8 mouse cellular contexts compared by ENCODE assay signal in the genomic region with DNA sequence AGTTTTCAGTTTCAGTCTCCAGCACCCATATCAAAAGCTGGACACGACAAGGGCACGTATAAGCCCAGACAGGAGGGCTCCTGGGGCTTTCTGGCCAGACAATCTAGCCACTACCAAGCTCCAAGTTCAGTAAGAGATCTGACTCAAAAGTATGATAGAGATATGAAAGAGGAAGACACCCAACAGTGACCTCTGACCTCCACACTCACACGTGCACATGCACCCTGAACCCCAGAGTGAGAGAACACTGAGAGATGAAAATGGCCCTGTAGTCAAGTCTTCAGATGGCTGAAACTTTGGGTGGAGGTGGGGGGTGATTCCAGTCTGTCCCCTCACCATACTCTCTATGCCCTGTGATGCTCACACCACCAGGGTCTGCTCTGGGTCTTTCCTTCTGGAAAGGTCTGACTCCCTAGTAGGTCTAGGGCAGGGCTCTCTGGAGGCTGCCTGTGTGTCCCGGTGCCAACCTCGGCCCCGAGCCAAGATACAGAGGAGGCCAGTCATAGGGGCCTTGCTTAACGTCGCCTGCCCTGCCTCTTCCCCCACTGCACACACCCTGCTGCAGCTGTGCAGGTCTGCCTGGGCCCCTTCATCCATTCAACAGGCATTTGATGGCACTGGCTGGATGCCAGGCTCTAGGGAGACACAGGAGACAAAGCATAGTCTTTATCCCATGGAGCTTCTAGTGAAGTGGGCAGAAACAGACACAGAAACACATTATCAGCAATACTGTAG. TPM values are rescaled to one million over a fixed set of nuclear protein-coding genes. Genes with fewer than 3 reads are reported as not detected.
DNase-seq lines count a peak whose midpoint lies in the region; ATAC-seq and TF ChIP-seq lines count a peak whose summit lies in the region.

No protein-coding gene starts in this region.

- no peak for ATAC-seq in midbrain, embryonic 11.5 days (ENCODE audit: low FRiP score)
- ATAC-seq in granulocyte monocyte progenitor cell, adult 5-6 weeks (replicated peaks; ENCODE audit: poor library complexity, severe bottlenecking), result peak; percentile 60
- ATAC-seq in intestine, embryonic 15.5 days, result peak; percentile 82
- ATAC-seq in liver, embryonic 12.5 days, result peak; percentile 53

- H3K27ac ChIP-seq in midbrain, embryonic 10.5 days (replicated peaks), result peak overlapping the region; percentile 57; the same call in 1 of the 2 replicates
- no peak overlapping the region for H3K27ac ChIP-seq in midbrain, embryonic 11.5 days (ENCODE audit: low read depth, low read length)
- peak overlapping the region; percentile 67 for H3K27ac ChIP-seq in intestine, embryonic 15.5 days
- peak overlapping the region; percentile 94 for H3K27ac ChIP-seq in liver, embryonic 12.5 days

- peaks cover 17% of the 10 kb centered on the region for H3K36me3 ChIP-seq in midbrain, embryonic 10.5 days
- no peaks in the 10 kb centered on the region for H3K36me3 ChIP-seq in midbrain, embryonic 11.5 days (ENCODE audit: control insufficient read depth, insufficient read depth, low read length)
- no peaks in the 10 kb centered on the region for H3K36me3 ChIP-seq in intestine, embryonic 15.5 days
- H3K36me3 ChIP-seq in liver, embryonic 12.5 days, result peaks cover 29% of the 10 kb centered on the region
- peaks cover 2% of the 10 kb centered on the region for H3K36me3 ChIP-seq in myocyte (ENCODE audit: control insufficient read depth, insufficient read depth)

- no peaks in the 10 kb centered on the region for H3K9me3 ChIP-seq in midbrain, embryonic 10.5 days (replicated peaks)
- no peaks in the 10 kb centered on the region for H3K9me3 ChIP-seq in midbrain, embryonic 11.5 days (ENCODE audit: control insufficient read depth, low read length)
- no peaks in the 10 kb centered on the region for H3K9me3 ChIP-seq in intestine, embryonic 15.5 days
- H3K9me3 ChIP-seq in liver, embryonic 12.5 days (replicated peaks), result no peaks in the 10 kb centered on the region

- WGBS in midbrain, embryonic 10.5 days, result 89% methylated on average over 8 of the region's 8 CpGs
- WGBS in midbrain, embryonic 11.5 days, result 80% methylated on average over 8 of the region's 8 CpGs
- 40% methylated on average over 8 of the region's 8 CpGs for WGBS in intestine, embryonic 15.5 days
- WGBS in liver, embryonic 12.5 days (ENCODE audit: insufficient replicate concordance), result 30% methylated on average over 8 of the region's 8 CpGs

- no peaks in the 10 kb centered on the region for H3K27me3 ChIP-seq in midbrain, embryonic 10.5 days (ENCODE audit: low read depth, poor library complexity, severe bottlenecking)
- no peaks in the 10 kb centered on the region for H3K27me3 ChIP-seq in midbrain, embryonic 11.5 days (ENCODE audit: control insufficient read depth, insufficient read depth, low read length)
- H3K27me3 ChIP-seq in intestine, embryonic 15.5 days (replicated peaks), result no peaks in the 10 kb centered on the region
- H3K27me3 ChIP-seq in liver, embryonic 12.5 days (replicated peaks), result no peaks in the 10 kb centered on the region
- H3K27me3 ChIP-seq in myocyte (ENCODE audit: control insufficient read depth, insufficient read depth, insufficient read length), result no peaks in the 10 kb centered on the region

- no peak for DNase-seq in midbrain, embryonic 10.5 days (ENCODE audit: low spot score)
- DNase-seq in midbrain, embryonic 11.5 days (ENCODE audit: low spot score, missing footprints), result no peak
- peak; percentile 54 to 67 for DNase-seq in cerebellum, postnatal 14 days
- no peak for DNase-seq in thymus, postnatal 0 days (ENCODE audit: low spot score)

- peaks cover 55% of the 10 kb centered on the region for H3K4me1 ChIP-seq in midbrain, embryonic 10.5 days
- peaks cover 23% of the 10 kb centered on the region for H3K4me1 ChIP-seq in midbrain, embryonic 11.5 days (ENCODE audit: control insufficient read depth, insufficient read depth, low read length)
- peaks cover 72% of the 10 kb centered on the region for H3K4me1 ChIP-seq in intestine, embryonic 15.5 days (replicated peaks)
- peaks cover 91% of the 10 kb centered on the region for H3K4me1 ChIP-seq in liver, embryonic 12.5 days

- H3K79me2 ChIP-seq in myocyte (ENCODE audit: control insufficient read depth, insufficient read depth), result peaks cover 96% of the 10 kb centered on the region

- TF ChIP-seq POLR2A in myocyte (IDR thresholded peaks at IDR 0.05; ENCODE audit: insufficient read length, low read depth), result no peak

- no peak overlapping the region for H3K4me2 ChIP-seq in midbrain, embryonic 11.5 days
- peak overlapping the region; percentile 36 for H3K4me2 ChIP-seq in intestine, embryonic 15.5 days (replicated peaks)
- peak overlapping the region; percentile 45 for H3K4me2 ChIP-seq in liver, embryonic 12.5 days
- H3K4me2 ChIP-seq in myocyte (ENCODE audit: low read depth), result peak overlapping the region; percentile 51

- H3K4me3 ChIP-seq in midbrain, embryonic 10.5 days, result no peak overlapping the region
- H3K4me3 ChIP-seq in midbrain, embryonic 11.5 days (ENCODE audit: low read depth, low read length), result no peak overlapping the region
- no peak overlapping the region for H3K4me3 ChIP-seq in intestine, embryonic 15.5 days (replicated peaks)
- no peak overlapping the region for H3K4me3 ChIP-seq in liver, embryonic 12.5 days
- H3K4me3 ChIP-seq in myocyte, result no peak overlapping the region

- no peak overlapping the region; the same call in 1 of the 2 replicates for H3K9ac ChIP-seq in midbrain, embryonic 11.5 days (ENCODE audit: low read length)
- no peak overlapping the region for H3K9ac ChIP-seq in intestine, embryonic 15.5 days
- peak overlapping the region; percentile 52 for H3K9ac ChIP-seq in liver, embryonic 12.5 days

- no peak overlapping the region for H3ac ChIP-seq in myocyte (ENCODE audit: control insufficient read depth, insufficient read length)

TF ChIP-seq in myocyte, 11 proteins besides CTCF, POLR2A, EP300 and RAD21:
- TF ChIP-seq MYOD1 (IDR thresholded peaks at IDR 0.05; ENCODE audit: control insufficient read depth in 1 of 3, insufficient read length in 2 of 3, low read depth in 2 of 3) (peak; percentile 36 to 97 (median 90)), USF1 (IDR thresholded peaks at IDR 0.05; ENCODE audit: low read depth) (no peak), SRF (IDR thresholded peaks at IDR 0.05; ENCODE audit: control insufficient read depth, insufficient read length, low read depth) (no peak), MAX (IDR thresholded peaks at IDR 0.05; ENCODE audit: low read depth) (no peak), E2F4 (IDR thresholded peaks at IDR 0.05; ENCODE audit: insufficient read depth) (no peak), REST (IDR thresholded peaks at IDR 0.05; ENCODE audit: insufficient read depth, insufficient read length) (no peak), TCF12 (IDR thresholded peaks at IDR 0.05; ENCODE audit: insufficient read depth, poor library complexity, severe bottlenecking) (peak; percentile 65), MYOG (IDR thresholded peaks at IDR 0.05; ENCODE audit: control insufficient read depth in 1 of 3, insufficient read depth in 1 of 3, insufficient read length in 2 of 3, low read depth in 2 of 3) (peak; percentile 42 to 98 (median 90)), POLR2AphosphoS2 (IDR thresholded peaks at IDR 0.05; ENCODE audit: insufficient read length, low read depth) (peak; percentile 48), TCF3 (IDR thresholded peaks at IDR 0.05; ENCODE audit: insufficient read length, low read depth) (peak; percentile 80), CEBPB (IDR thresholded peaks at IDR 0.05; ENCODE audit: insufficient read depth, poor library complexity, severe bottlenecking) (no peak)

RNA-seq across cellular contexts. Expression of gene Pnma1, which starts 32.6 kb away (rescaled TPM):
- 2.1 and 3.3 TPM in 2 replicates for polyA plus RNA-seq in midbrain, embryonic 10.5 days (2016; fragmentation: Nextera tagmentation; extraction: Ambion mirVana)
- polyA plus RNA-seq in midbrain, embryonic 11.5 days (2014; fragmentation: Nextera tagmentation; extraction: Ambion mirVana), result 3.4 and 3.8 TPM in 2 replicates
- 0.26 and 0.47 TPM in 2 replicates for total RNA-seq in granulocyte monocyte progenitor cell, adult 5-6 weeks (2014; fragmentation: Nextera tagmentation)
- 0.17 TPM in 1 of 2 replicates, not detected in the other for total RNA-seq in granulocyte monocyte progenitor cell, adult 5-6 weeks (2017)
- 0.59 and 0.63 TPM in 2 replicates for polyA plus RNA-seq in intestine, embryonic 15.5 days (2015; fragmentation: Nextera tagmentation; extraction: Ambion mirVana)
- 0.08 and 0.20 TPM in 2 replicates for polyA plus RNA-seq in liver, embryonic 12.5 days (2016; fragmentation: Nextera tagmentation; extraction: Ambion mirVana)
- 0.46 TPM for polyA plus RNA-seq in myocyte (2012; fragmentation: generic; extraction: Trizol)
- polyA plus RNA-seq in thymus, postnatal 0 days (2015; fragmentation: Nextera tagmentation; extraction: Ambion mirVana), result 0.18 and 0.22 TPM in 2 replicates

RNA-seq across cellular contexts. Expression of gene Elmsan1, which starts 37.8 kb away (rescaled TPM):
- 5.9 and 6.3 TPM in 2 replicates for polyA plus RNA-seq in midbrain, embryonic 10.5 days (2016; fragmentation: Nextera tagmentation; extraction: Ambion mirVana)
- polyA plus RNA-seq in midbrain, embryonic 11.5 days (2014; fragmentation: Nextera tagmentation; extraction: Ambion mirVana), result 3.4 and 3.9 TPM in 2 replicates
- 12.7 and 15.1 TPM in 2 replicates for total RNA-seq in granulocyte monocyte progenitor cell, adult 5-6 weeks (2014; fragmentation: Nextera tagmentation)
- total RNA-seq in granulocyte monocyte progenitor cell, adult 5-6 weeks (2017), result 7.8 and 10.1 TPM in 2 replicates
- polyA plus RNA-seq in intestine, embryonic 15.5 days (2015; fragmentation: Nextera tagmentation; extraction: Ambion mirVana), result 7.2 and 7.7 TPM in 2 replicates
- polyA plus RNA-seq in liver, embryonic 12.5 days (2016; fragmentation: Nextera tagmentation; extraction: Ambion mirVana), result 6.9 and 8.0 TPM in 2 replicates
- polyA plus RNA-seq in myocyte (2012; fragmentation: generic; extraction: Trizol), result 13.7 TPM
- 5.1 and 6.3 TPM in 2 replicates for polyA plus RNA-seq in thymus, postnatal 0 days (2015; fragmentation: Nextera tagmentation; extraction: Ambion mirVana)

Comparison
In these comparisons a context has a peak if more than half of its experiments do, and no peak if none do; other contexts are left out.
1. DNase-seq: peak in cerebellum, postnatal 14 days (2 of 2); none in midbrain, embryonic 10.5 days (single experiment), midbrain, embryonic 11.5 days (single experiment) and thymus, postnatal 0 days (single experiment).